Comparison of ENCODE assay signal across 8 mouse cellular contexts in the genomic region with DNA sequence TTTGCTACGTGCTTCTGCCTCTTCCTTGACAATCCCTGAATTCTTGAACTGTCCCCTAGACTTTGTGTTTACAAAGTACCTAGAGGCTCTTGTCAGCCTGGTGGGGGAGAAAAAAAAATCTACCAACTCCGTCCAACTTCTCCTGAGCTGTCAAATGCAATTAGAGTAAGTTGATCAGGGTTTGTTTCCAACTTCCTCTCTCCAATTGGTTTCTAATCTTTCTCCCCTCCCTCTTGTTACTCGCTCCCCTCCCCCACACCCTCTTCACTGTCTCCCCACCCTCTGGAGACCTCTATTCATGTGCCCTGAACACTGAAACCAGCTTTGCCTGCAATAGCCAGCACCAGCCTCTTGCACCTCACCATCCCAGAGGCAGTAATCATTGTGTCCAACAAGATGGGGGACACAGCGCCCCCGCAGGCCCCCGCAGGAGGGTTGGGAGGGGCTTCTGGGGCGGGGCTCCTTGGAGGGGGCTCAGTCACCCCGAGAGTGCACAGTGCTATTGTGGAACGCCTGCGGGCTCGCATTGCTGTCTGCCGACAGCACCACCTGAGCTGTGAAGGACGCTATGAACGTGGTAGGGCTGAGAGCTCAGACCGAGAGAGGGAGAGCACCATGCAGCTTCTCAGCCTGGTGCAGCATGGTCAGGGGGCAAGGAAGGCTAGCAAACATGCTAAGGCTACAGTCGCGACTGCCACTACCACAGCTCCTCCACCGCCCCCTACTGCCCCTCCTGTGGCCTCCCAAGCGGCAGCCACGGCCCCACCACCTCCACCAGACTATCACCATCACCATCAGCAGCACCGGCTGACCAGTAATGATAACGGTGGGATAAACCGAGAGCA. TPM values are rescaled to one million over a fixed set of nuclear protein-coding genes. Genes with fewer than 3 reads are reported as not detected.
DNase-seq lines count a peak whose midpoint lies in the region; ATAC-seq and TF ChIP-seq lines count a peak whose summit lies in the region.

Gene Maml2, plus strand, starts transcription at position 290 of the 845 bp plus-strand sequence.

- 0% methylated on average over 23 of the region's 23 CpGs for WGBS in liver, embryonic 14.5 days (ENCODE audit: insufficient replicate concordance)
- under 1% methylated on average over 23 of the region's 23 CpGs for WGBS in stomach, embryonic 16.5 days

- H3K4me1 ChIP-seq in liver, embryonic 14.5 days (replicated peaks; ENCODE audit: control insufficient read depth in 2 of 2, insufficient read depth in 2 of 2, low read length in 1 of 2) = peaks cover 0 to 11% of the 10 kb centered on the region in 2 experiments; a peak in 3 of 4 replicates
- H3K4me1 ChIP-seq in stomach, embryonic 16.5 days (ENCODE audit: control insufficient read depth, insufficient read depth, low read length) = peaks cover 47% of the 10 kb centered on the region

- peak; percentile 60 for ATAC-seq in liver, embryonic 14.5 days (ENCODE audit: insufficient read depth)
- peak; percentile 51 for ATAC-seq in stomach, embryonic 16.5 days (ENCODE audit: insufficient read depth, low FRiP score)

- no peak for TF ChIP-seq EP300 in liver, embryonic 14.5 days (IDR thresholded peaks at IDR 0.05; ENCODE audit: low read depth)

- no peaks in the 10 kb centered on the region for H3K9me3 ChIP-seq in liver, embryonic 14.5 days (ENCODE audit: control insufficient read depth, low read length)
- no peaks in the 10 kb centered on the region for H3K9me3 ChIP-seq in stomach, embryonic 16.5 days (replicated peaks; ENCODE audit: control insufficient read depth, low read length)

- peak within 1 kb of the TSS; percentile 73 for H3K9ac ChIP-seq in liver, embryonic 14.5 days (replicated peaks)
- H3K9ac ChIP-seq in stomach, embryonic 16.5 days (ENCODE audit: low read length) = peak within 1 kb of the TSS; percentile 82

- peak; percentile 69 for DNase-seq in 3T3-L1 (ENCODE audit: low read depth, low spot score)
- peak; percentile 71 for DNase-seq in adrenal gland, adult 2 months
- DNase-seq in embryo, embryonic 11.5 days (ENCODE audit: low read depth, low spot score) = peak; percentile 31
- DNase-seq in heart, adult 8-10 months (ENCODE audit: low spot score) = peak; percentile 54
- DNase-seq in kidney, adult 8-10 months = peak; percentile 47 to 55
- DNase-seq in liver, embryonic 14.5 days (ENCODE audit: low read depth in 3 of 3, low spot score in 3 of 3) = peak; percentile 9 to 19 (median 14)
- peak; percentile 75 for DNase-seq in neural tube, embryonic 10.5 days (ENCODE audit: extremely low spot score, low spot score)

- H3K27ac ChIP-seq in liver, embryonic 14.5 days = no peak within 1 kb of the TSS
- peak within 1 kb of the TSS; percentile 80 for H3K27ac ChIP-seq in stomach, embryonic 16.5 days (ENCODE audit: low read length)

- H3K27me3 ChIP-seq in liver, embryonic 14.5 days (ENCODE audit: control insufficient read depth, insufficient read depth, low read length) = no peaks in the 10 kb centered on the region
- H3K27me3 ChIP-seq in stomach, embryonic 16.5 days (ENCODE audit: control insufficient read depth, insufficient read depth, low read length) = no peaks in the 10 kb centered on the region

- no peaks in the 10 kb centered on the region for H3K36me3 ChIP-seq in liver, embryonic 14.5 days (replicated peaks; ENCODE audit: control insufficient read depth, insufficient read depth, low read depth)
- no peaks in the 10 kb centered on the region for H3K36me3 ChIP-seq in stomach, embryonic 16.5 days (ENCODE audit: control insufficient read depth, insufficient read depth, low read length)

- H3K4me2 ChIP-seq in liver, embryonic 14.5 days (ENCODE audit: low read depth) = peak within 1 kb of the TSS; percentile 76
- H3K4me2 ChIP-seq in stomach, embryonic 16.5 days (ENCODE audit: low read depth, low read length) = peak within 1 kb of the TSS; percentile 93

- peak; percentile 34 for TF ChIP-seq CTCF in liver, embryonic 14.5 days (IDR thresholded peaks at IDR 0.05; ENCODE audit: low read depth)

- H3K4me3 ChIP-seq in liver, embryonic 14.5 days (ENCODE audit: insufficient read depth in 1 of 2, low read depth in 2 of 2, low read length in 2 of 2) = peak within 1 kb of the TSS; percentile 64 to 70
- peak within 1 kb of the TSS; percentile 72 for H3K4me3 ChIP-seq in stomach, embryonic 16.5 days (replicated peaks; ENCODE audit: low read length)

RNA-seq across cellular contexts. Expression of gene Maml2, which starts in this region (rescaled TPM):
- total RNA-seq in adrenal gland, adult 2 months (2021) = 1 to 10 TPM; 5.7 to 7.2 TPM
- polyA plus RNA-seq in adrenal gland, adult 2 months (2012; rRNA removed) = 3.9 and 4.2 TPM in 2 replicates
- total RNA-seq in heart, adult 8-10 months (2022) = 1 to 10 TPM; 5.0 to 6.1 (median 5.2) TPM
- 0.61 and 0.66 TPM in 2 replicates for polyA plus RNA-seq in liver, embryonic 14.5 days (2012; rRNA removed)
- polyA plus RNA-seq in liver, embryonic 14.5 days (2014; fragmentation: Nextera tagmentation; extraction: Ambion mirVana) = 0.65 and 0.81 TPM in 2 replicates
- polyA plus RNA-seq in stomach, embryonic 16.5 days (2015; fragmentation: Nextera tagmentation; extraction: Ambion mirVana) = 8.9 and 9.6 TPM in 2 replicates

Comparison
In these comparisons a context has a peak if more than half of its experiments do, and no peak if none do; other contexts are left out.
1. Peak in DNase-seq, ATAC-seq, H3K4me3 ChIP-seq, H3K9ac ChIP-seq and H3K4me2 ChIP-seq in liver, embryonic 14.5 days; RNA of the gene not detected or under 1 TPM.
2. DNase-seq: peak in every context shown above with its lines; median percentile 75 in neural tube, embryonic 10.5 days; 71 in adrenal gland, adult 2 months; 69 in 3T3-L1; 54 in heart, adult 8-10 months; 51 in kidney, adult 8-10 months; 31 in embryo, embryonic 11.5 days; 14 in liver, embryonic 14.5 days.